Mouse (Mus musculus): ENCODE data around the gene Nkg7. TPM values are rescaled to one million over a fixed set of nuclear protein-coding genes. Genes with fewer than 3 reads are reported as not detected.

The Nkg7 gene
- polyA plus RNA-seq, 1 experiment, result 69.4 TPM

- WGBS, result 92% methylated on average over 4 of the region's 4 CpGs
- no peaks in the 10 kb centered on the region for H3K36me3 ChIP-seq (ENCODE audit: control insufficient read depth, insufficient read depth, low read length)
These were observed 4.0 kb upstream of the Nkg7 start for GRCm38 (mm10) chr7:43432891-43433290.

GRCm38 (mm10) chr7:43434676-43435075, 2.2 kb upstream of the Nkg7 start:
- no peak for TF ChIP-seq CTCF (IDR thresholded peaks at IDR 0.05; ENCODE audit: borderline replicate concordance, control insufficient read depth, extremely low read depth, insufficient read depth, low read length, poor library complexity)
- no peak for TF ChIP-seq POLR2A (IDR thresholded peaks at IDR 0.05; ENCODE audit: control insufficient read depth, extremely low read depth, insufficient read depth, low read length, poor library complexity)
- H3K27me3 ChIP-seq (ENCODE audit: control insufficient read depth, insufficient read depth, low read length), result no peaks in the 10 kb centered on the region
- H3K36me3 ChIP-seq (ENCODE audit: control insufficient read depth, insufficient read depth, low read length), result no peaks in the 10 kb centered on the region
- peaks cover 9% of the 10 kb centered on the region for H3K4me1 ChIP-seq (replicated peaks; ENCODE audit: control insufficient read depth, insufficient read depth, low read length)
- H3K4me3 ChIP-seq (ENCODE audit: control insufficient read depth, insufficient read depth, low read length), result no peak overlapping the region
- DNase-seq, result no peak
- no peak overlapping the region for H3K27ac ChIP-seq (ENCODE audit: control insufficient read depth, insufficient read depth, low read length)
- WGBS, result 91% methylated on average over 5 of the region's 5 CpGs

More at GRCm38 (mm10) chr7:43432891-43433290, 4.0 kb upstream of the Nkg7 start:
- DNase-seq, result no peak
- Histone ChIP-seq H3K27me3 (ENCODE audit: control insufficient read depth, insufficient read depth, low read length) (no peaks in the 10 kb centered on the region), H3K4me3 (ENCODE audit: control insufficient read depth, insufficient read depth, low read length) (no peak overlapping the region), H3K27ac (ENCODE audit: control insufficient read depth, insufficient read depth, low read length) (no peak overlapping the region), H3K4me1 (replicated peaks; ENCODE audit: control insufficient read depth, insufficient read depth, low read length) (peaks cover 4% of the 10 kb centered on the region)
- TF ChIP-seq POLR2A (IDR thresholded peaks at IDR 0.05; ENCODE audit: control insufficient read depth, extremely low read depth, insufficient read depth, low read length, poor library complexity) (no peak), CTCF (IDR thresholded peaks at IDR 0.05; ENCODE audit: borderline replicate concordance, control insufficient read depth, extremely low read depth, insufficient read depth, low read length, poor library complexity) (no peak)

GRCm38 (mm10) chr7:43438611-43439010, 1.7 kb downstream of the Nkg7 start:
- no peak for DNase-seq
- 7% methylated on average over 4 of the region's 4 CpGs for WGBS

GRCm38 (mm10) chr7:43440482-43440881, 3.6 kb downstream of the Nkg7 start, which contains the start of gene Cldnd2:
Gene Cldnd2, plus strand, starts transcription at chr7:43440782.
- Histone ChIP-seq H3K4me3 (ENCODE audit: control insufficient read depth, insufficient read depth, low read length) (no peak within 1 kb of the TSS), H3K4me1 (replicated peaks; ENCODE audit: control insufficient read depth, insufficient read depth, low read length) (peaks cover 28% of the 10 kb centered on the region), H3K36me3 (ENCODE audit: control insufficient read depth, insufficient read depth, low read length) (no peaks in the 10 kb centered on the region), H3K27ac (ENCODE audit: control insufficient read depth, insufficient read depth, low read length) (no peak within 1 kb of the TSS), H3K27me3 (ENCODE audit: control insufficient read depth, insufficient read depth, low read length) (no peaks in the 10 kb centered on the region)
- no peak for DNase-seq
- 85% methylated on average over 6 of the region's 6 CpGs for WGBS
- TF ChIP-seq CTCF (IDR thresholded peaks at IDR 0.05; ENCODE audit: borderline replicate concordance, control insufficient read depth, extremely low read depth, insufficient read depth, low read length, poor library complexity), result no peak
- no peak for TF ChIP-seq POLR2A (IDR thresholded peaks at IDR 0.05; ENCODE audit: control insufficient read depth, extremely low read depth, insufficient read depth, low read length, poor library complexity)

More at GRCm38 (mm10) chr7:43438611-43439010, 1.7 kb downstream of the Nkg7 start:
- Histone ChIP-seq H3K4me3 (ENCODE audit: control insufficient read depth, insufficient read depth, low read length) (no peak overlapping the region), H3K4me1 (replicated peaks; ENCODE audit: control insufficient read depth, insufficient read depth, low read length) (peaks cover 22% of the 10 kb centered on the region), H3K27ac (ENCODE audit: control insufficient read depth, insufficient read depth, low read length) (no peak overlapping the region), H3K36me3 (ENCODE audit: control insufficient read depth, insufficient read depth, low read length) (no peaks in the 10 kb centered on the region), H3K27me3 (ENCODE audit: control insufficient read depth, insufficient read depth, low read length) (no peaks in the 10 kb centered on the region)
- TF ChIP-seq POLR2A (IDR thresholded peaks at IDR 0.05; ENCODE audit: control insufficient read depth, extremely low read depth, insufficient read depth, low read length, poor library complexity) (no peak), CTCF (IDR thresholded peaks at IDR 0.05; ENCODE audit: borderline replicate concordance, control insufficient read depth, extremely low read depth, insufficient read depth, low read length, poor library complexity) (no peak)

- peaks cover 28% of the 10 kb centered on the region for H3K4me1 ChIP-seq (replicated peaks; ENCODE audit: control insufficient read depth, insufficient read depth, low read length)
- no peaks in the 10 kb centered on the region for H3K27me3 ChIP-seq (ENCODE audit: control insufficient read depth, insufficient read depth, low read length)
- no peak for TF ChIP-seq POLR2A (IDR thresholded peaks at IDR 0.05; ENCODE audit: control insufficient read depth, extremely low read depth, insufficient read depth, low read length, poor library complexity)
- no peak for TF ChIP-seq CTCF (IDR thresholded peaks at IDR 0.05; ENCODE audit: borderline replicate concordance, control insufficient read depth, extremely low read depth, insufficient read depth, low read length, poor library complexity)
- H3K36me3 ChIP-seq (ENCODE audit: control insufficient read depth, insufficient read depth, low read length), result no peaks in the 10 kb centered on the region
- WGBS, result 96% methylated on average over 3 of the region's 3 CpGs
- no peak overlapping the region for H3K27ac ChIP-seq (ENCODE audit: control insufficient read depth, insufficient read depth, low read length)
- H3K4me3 ChIP-seq (ENCODE audit: control insufficient read depth, insufficient read depth, low read length), result no peak overlapping the region
- DNase-seq, result no peak
These were observed 4.2 kb downstream of the Nkg7 start for GRCm38 (mm10) chr7:43441071-43441470.

GRCm38 (mm10) chr7:43442684-43443083, 5.8 kb downstream of the Nkg7 start:
- Histone ChIP-seq H3K4me3 (ENCODE audit: control insufficient read depth, insufficient read depth, low read length) (peak overlapping the region; percentile 74), H3K4me1 (replicated peaks; ENCODE audit: control insufficient read depth, insufficient read depth, low read length) (peaks cover 24% of the 10 kb centered on the region), H3K27ac (ENCODE audit: control insufficient read depth, insufficient read depth, low read length) (no peak overlapping the region; the same call in 1 of the 2 replicates), H3K27me3 (ENCODE audit: control insufficient read depth, insufficient read depth, low read length) (no peaks in the 10 kb centered on the region), H3K36me3 (ENCODE audit: control insufficient read depth, insufficient read depth, low read length) (no peaks in the 10 kb centered on the region)
- 7% methylated on average over 9 of the region's 9 CpGs for WGBS
- DNase-seq, result no peak
- TF ChIP-seq CTCF (IDR thresholded peaks at IDR 0.05; ENCODE audit: borderline replicate concordance, control insufficient read depth, extremely low read depth, insufficient read depth, low read length, poor library complexity), result no peak
- TF ChIP-seq POLR2A (IDR thresholded peaks at IDR 0.05; ENCODE audit: control insufficient read depth, extremely low read depth, insufficient read depth, low read length, poor library complexity), result no peak
